Mouse (Mus musculus): ENCODE measurements around the gene Igfbp5.

Gene Igfbp5

GRCm38 (mm10) chr1:72868429-72869215 lies 6.1 kb downstream of the Igfbp5 start:
- DNase-seq = peak; percentile 42

- no peak for DNase-seq
Observed at GRCm38 (mm10) chr1:72867346-72867745, 7.3 kb downstream of the Igfbp5 start.

- DNase-seq = no peak
Observed at GRCm38 (mm10) chr1:72866417-72866816, 8.3 kb downstream of the Igfbp5 start.

- DNase-seq = peak; percentile 88
Observed at GRCm38 (mm10) chr1:72865900-72866299, 8.8 kb downstream of the Igfbp5 start.

GRCm38 (mm10) chr1:72864272-72864671 lies 10.4 kb downstream of the Igfbp5 start:
- no peak for DNase-seq

- no peak for DNase-seq
Observed at GRCm38 (mm10) chr1:72863692-72864091, 11.0 kb downstream of the Igfbp5 start.

- no peak for DNase-seq
Observed at GRCm38 (mm10) chr1:72862248-72862647, 12.4 kb downstream of the Igfbp5 start.

GRCm38 (mm10) chr1:72861702-72862101 lies 13.0 kb downstream of the Igfbp5 start:
- DNase-seq = no peak

GRCm38 (mm10) chr1:72860502-72860901 lies 14.2 kb downstream of the Igfbp5 start:
- DNase-seq = no peak

- no peak for DNase-seq
Observed at GRCm38 (mm10) chr1:72859963-72860362, 14.7 kb downstream of the Igfbp5 start.

GRCm38 (mm10) chr1:72858874-72859273 lies 15.8 kb downstream of the Igfbp5 start:
- no peak for DNase-seq

GRCm38 (mm10) chr1:72858286-72858685 lies 16.4 kb downstream of the Igfbp5 start:
- no peak for DNase-seq

GRCm38 (mm10) chr1:72857631-72858030 lies 17.1 kb downstream of the Igfbp5 start:
- no peak for DNase-seq

- DNase-seq = no peak
Observed at GRCm38 (mm10) chr1:72857142-72857541, 17.5 kb downstream of the Igfbp5 start.

- DNase-seq = no peak
Observed at GRCm38 (mm10) chr1:72856209-72856909, 18.3 kb downstream of the Igfbp5 start.

GRCm38 (mm10) chr1:72855729-72856128 lies 19.0 kb downstream of the Igfbp5 start:
- no peak for DNase-seq

GRCm38 (mm10) chr1:72854337-72855237 lies 20.1 kb downstream of the Igfbp5 start:
- DNase-seq = peak; percentile 75

- no peak for DNase-seq
Observed at GRCm38 (mm10) chr1:72853759-72854158, 20.9 kb downstream of the Igfbp5 start.

- no peak for DNase-seq
Observed at GRCm38 (mm10) chr1:72849037-72849436, 25.6 kb downstream of the Igfbp5 start.

GRCm38 (mm10) chr1:72847849-72848380 lies 26.8 kb downstream of the Igfbp5 start:
- no peak for DNase-seq

- no peak for DNase-seq
Observed at GRCm38 (mm10) chr1:72844675-72845074, 30.0 kb downstream of the Igfbp5 start.

- no peak for DNase-seq
Observed at GRCm38 (mm10) chr1:72842666-72843459, 31.8 kb downstream of the Igfbp5 start.

Data from cerebellum, adult 9-10 months (tissue).